ENCODE assay signal across 8 mouse cellular contexts in the genomic region with DNA sequence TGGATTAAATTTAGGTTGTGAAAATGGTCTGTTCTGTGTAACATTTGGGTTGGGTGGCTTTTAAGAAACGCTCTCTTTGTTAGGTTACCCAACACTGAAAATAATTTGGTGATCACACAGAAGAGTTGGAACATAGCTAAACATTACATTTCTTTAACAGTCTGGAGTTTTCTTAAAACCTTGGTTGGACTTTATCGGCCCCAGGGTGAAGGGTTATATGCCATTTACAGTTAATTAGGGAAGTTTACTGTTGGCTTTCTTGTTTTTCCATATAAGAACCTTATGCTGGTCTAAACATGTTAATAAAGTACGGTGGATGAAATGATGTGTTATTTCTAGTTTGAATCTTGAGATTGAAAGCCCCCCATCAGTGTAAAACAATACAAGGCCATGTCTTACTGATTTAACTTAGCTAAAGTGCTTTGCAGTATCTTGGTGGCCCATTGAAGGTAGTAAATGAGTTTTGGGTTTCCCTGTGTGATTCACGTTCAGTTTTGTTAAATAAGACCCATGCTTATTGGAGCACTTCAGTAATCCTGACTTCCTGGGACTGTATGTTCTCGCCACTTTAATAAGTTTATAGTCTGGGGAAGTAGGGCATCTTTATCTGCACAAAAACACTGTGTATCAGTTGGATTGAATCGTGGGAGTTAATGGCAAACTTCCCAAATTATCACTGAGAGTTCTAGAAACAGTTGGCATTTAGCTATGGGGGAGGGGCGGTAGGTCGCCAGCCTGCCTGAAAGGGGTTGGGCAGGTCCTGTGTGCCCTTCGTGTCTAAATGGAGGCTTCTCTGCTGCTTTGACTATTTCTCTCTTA. TPM values are rescaled to one million over a fixed set of nuclear protein-coding genes. Genes with fewer than 3 reads are reported as not detected.
DNase-seq lines count a peak whose midpoint lies in the region; ATAC-seq and TF ChIP-seq lines count a peak whose summit lies in the region.

No protein-coding gene starts in this region.

- peaks cover 27 to 39% of the 10 kb centered on the region in 2 experiments for H3K4me1 ChIP-seq in liver, embryonic 14.5 days (replicated peaks; ENCODE audit: control insufficient read depth in 2 of 2, insufficient read depth in 2 of 2, low read length in 1 of 2)
- H3K4me1 ChIP-seq in olfactory bulb, adult 2 months (ENCODE audit: control insufficient read depth, insufficient read depth, low read length), result peaks cover 12% of the 10 kb centered on the region

- DNase-seq in right cerebral cortex, adult 18-20 months, result peak; percentile 37
- no peak for DNase-seq in right cerebral cortex, postnatal 36 days (ENCODE audit: low spot score in 2 of 2)
- DNase-seq in cerebellum, adult 8-10 months, result peak; percentile 44
- DNase-seq in gastrocnemius, postnatal 25 days, result peak; percentile 21
- DNase-seq in kidney, adult 9 months, result peak; percentile 60
- no peak for DNase-seq in liver, embryonic 14.5 days (ENCODE audit: low read depth in 3 of 3, low spot score in 3 of 3)

- no peak for TF ChIP-seq EP300 in liver, embryonic 14.5 days (IDR thresholded peaks at IDR 0.05; ENCODE audit: low read depth)

- peak overlapping the region; percentile 78 to 96 for H3K4me3 ChIP-seq in liver, embryonic 14.5 days (ENCODE audit: insufficient read depth in 1 of 2, low read depth in 2 of 2, low read length in 2 of 2)
- peak overlapping the region; percentile 23 for H3K4me3 ChIP-seq in olfactory bulb, adult 2 months (ENCODE audit: insufficient read depth, low read depth, low read length)

- H3K27me3 ChIP-seq in liver, embryonic 14.5 days (ENCODE audit: control insufficient read depth, insufficient read depth, low read length), result no peaks in the 10 kb centered on the region

- no peak for TF ChIP-seq CTCF in liver, embryonic 14.5 days (IDR thresholded peaks at IDR 0.05; ENCODE audit: low read depth)
- no peak for TF ChIP-seq CTCF in olfactory bulb, adult 2 months (IDR thresholded peaks at IDR 0.05; ENCODE audit: insufficient read depth, low read depth, low read length)

- no peaks in the 10 kb centered on the region; the same call in 1 of the 2 replicates for H3K36me3 ChIP-seq in liver, embryonic 14.5 days (replicated peaks; ENCODE audit: control insufficient read depth, insufficient read depth, low read depth)

- peak overlapping the region; percentile 88 for H3K9ac ChIP-seq in liver, embryonic 14.5 days (replicated peaks)

- no peak for ATAC-seq in liver, embryonic 14.5 days (ENCODE audit: insufficient read depth)
- no peak for ATAC-seq in erythroid progenitor cell, adult 5-6 weeks (replicated peaks; ENCODE audit: low FRiP score, poor library complexity, severe bottlenecking)

- peak overlapping the region; percentile 91 for H3K4me2 ChIP-seq in liver, embryonic 14.5 days (ENCODE audit: low read depth)

- H3K27ac ChIP-seq in liver, embryonic 14.5 days, result peak overlapping the region; percentile 37
- H3K27ac ChIP-seq in olfactory bulb, adult 2 months (ENCODE audit: insufficient read depth, low read depth, low read length), result no peak overlapping the region

- no peak for TF ChIP-seq POLR2A in olfactory bulb, adult 2 months (IDR thresholded peaks at IDR 0.05; ENCODE audit: insufficient read depth, low read depth, low read length)

- no peaks in the 10 kb centered on the region for H3K9me3 ChIP-seq in liver, embryonic 14.5 days (ENCODE audit: control insufficient read depth, low read length)

- WGBS in liver, embryonic 14.5 days (ENCODE audit: insufficient replicate concordance), result 4% methylated on average over 9 of the region's 9 CpGs
- WGBS in olfactory bulb, adult 2 months, result 4% methylated on average over 9 of the region's 9 CpGs

RNA-seq across cellular contexts. Expression of a gene that starts 1.4 kb away (rescaled TPM):
- total RNA-seq in gastrocnemius, postnatal 25 days (2021), result 10 to 100 TPM; 46.8 to 54.2 TPM
- polyA plus RNA-seq in liver, embryonic 14.5 days (2012; rRNA removed), result 2.7 and 6.5 TPM in 2 replicates
- polyA plus RNA-seq in liver, embryonic 14.5 days (2014; fragmentation: Nextera tagmentation; extraction: Ambion mirVana), result 3.8 and 6.7 TPM in 2 replicates
- polyA plus RNA-seq in olfactory bulb, adult 2 months (2012; ENCODE audit: insufficient read depth, insufficient read length, low replicate concordance, missing spikeins), result not detected in 2 replicates
- 38.9 and 53.7 TPM in 2 replicates for total RNA-seq in erythroid progenitor cell, adult 5-6 weeks (2015; ENCODE audit: low replicate concordance)
- 11.9 and 13.3 TPM in 2 replicates for total RNA-seq in erythroid progenitor cell, adult 5-6 weeks (2017; ENCODE audit: low replicate concordance)

Comparison
In these comparisons a context has a peak if more than half of its experiments do, and no peak if none do; other contexts are left out.
1. DNase-seq: peak in right cerebral cortex, adult 18-20 months (single experiment), cerebellum, adult 8-10 months (single experiment), gastrocnemius, postnatal 25 days (single experiment) and kidney, adult 9 months (single experiment); none in right cerebral cortex, postnatal 36 days (0 of 2) and liver, embryonic 14.5 days (0 of 3).